Mouse (Mus musculus) E14TG2a.4 (cell line): ENCODE measurements at regions not wholly inside any gene's neighbourhood (a gene's known extent, or its start where the extent isn't known, plus 50 kb on each side); places are given as distances from the start of the nearest gene placed in this dataset.
"Not testable (repeated sequence)": the region's sequence is repeated elsewhere in the genome, so short reads cannot be mapped to it uniquely, and the experiment has no call there.

Source experiments
- CTCF ChIP-seq: conservative IDR thresholded peaks from 2 replicates; pipeline ENCODE4 v1.5.1; 2014; ENCODE audit warnings: low read length
- NANOG ChIP-seq: IDR thresholded peaks from 2 replicates; pipeline ENCODE4 v1.6.1; 2014; ENCODE audit warnings: borderline replicate concordance, low read length, mixed read lengths
- POU5F1 ChIP-seq: IDR thresholded peaks from 2 replicates; pipeline ENCODE4 v1.6.1; 2014; ENCODE audit warnings: low read length, borderline replicate concordance

DNA sequence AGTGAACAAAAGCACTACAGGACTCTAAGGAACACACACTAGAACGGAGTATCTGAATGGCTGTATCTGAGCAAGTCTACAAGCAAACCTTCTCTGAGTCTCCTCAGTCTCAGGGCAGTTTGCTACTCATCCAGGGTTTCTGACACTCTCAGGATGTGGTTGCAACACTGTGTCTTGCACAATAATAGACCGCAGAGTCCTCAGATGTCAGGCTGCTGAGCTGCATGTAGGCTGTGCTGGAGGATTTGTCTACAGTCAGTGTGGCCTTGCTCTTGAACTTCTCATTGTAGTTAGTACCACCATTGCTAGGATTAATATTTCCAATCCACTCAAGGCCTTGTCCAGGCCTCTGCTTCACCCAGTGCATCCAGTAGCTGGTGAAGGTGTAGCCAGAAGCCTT, 889.3 kb upstream of the Zfp386 start:
- TF ChIP-seq CTCF, NANOG, POU5F1: not testable (repeated sequence)
